Mouse (Mus musculus) layer of hippocampus, postnatal 14 days (tissue): ENCODE measurements around the gene Fam131b. TPM values are rescaled to one million over a fixed set of nuclear protein-coding genes. Genes with fewer than 3 reads are reported as not detected.
A peak's percentile ranks its signal among the peaks of the same experiment; 100 is the strongest.

Experiments used
- DNase-seq, 2 experiments: peaks; one replicate each; pipeline ENCODE4 v3.0.0; 2021 to 2022; ENCODE audit warnings: low spot score in 2 of 2, mixed read lengths in 1 of 2
- total RNA-seq, 2 experiments: library from RNA; stranded (reverse); gene quantifications; 2 replicates each; pipeline ENCODE4 v1.2.3; 2021

The Fam131b gene
- total RNA-seq, 2 experiments from 2014 or later = 76.4 to 77.5 TPM

DNA sequence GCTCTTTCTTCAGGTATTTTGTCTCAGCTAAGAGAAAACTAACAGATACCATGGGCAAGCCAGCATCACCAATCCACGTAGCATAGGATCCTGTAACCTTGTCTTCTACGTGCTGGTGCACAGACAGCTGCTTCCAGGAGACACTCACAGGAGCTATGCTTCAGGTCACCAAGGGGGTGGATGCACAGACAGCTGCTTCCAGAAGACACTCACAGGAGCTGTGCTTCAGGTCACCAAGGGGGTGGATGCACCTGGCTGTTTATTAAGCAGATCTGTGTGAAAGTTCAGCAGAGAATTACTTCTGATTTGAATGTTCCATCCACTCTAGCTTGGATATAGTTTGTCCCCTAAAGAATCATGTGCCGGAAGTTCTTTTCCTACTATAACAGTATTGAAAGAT lies 6.5 kb upstream of the Fam131b start:
- no peak for DNase-seq

DNA sequence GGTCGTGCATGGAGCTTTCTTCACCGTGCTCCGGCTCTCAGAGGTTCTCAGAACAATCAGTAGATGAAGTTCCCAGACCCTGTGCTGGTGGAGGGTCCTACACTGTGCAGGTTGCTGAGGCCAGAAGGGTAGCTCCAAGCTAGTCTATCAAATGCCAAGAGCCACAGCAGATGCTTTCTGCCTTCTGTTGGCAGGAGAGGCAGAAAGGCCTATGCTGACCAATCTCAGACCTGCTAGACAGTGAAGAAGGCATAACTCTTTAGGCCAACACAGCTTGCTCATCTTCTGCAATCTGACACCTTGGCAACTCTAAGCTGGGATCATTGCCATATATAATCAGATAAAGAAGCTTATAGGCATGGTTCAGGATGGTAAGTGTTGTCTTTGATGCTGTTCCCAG lies 5.8 kb upstream of the Fam131b start:
- no peak for DNase-seq

DNA sequence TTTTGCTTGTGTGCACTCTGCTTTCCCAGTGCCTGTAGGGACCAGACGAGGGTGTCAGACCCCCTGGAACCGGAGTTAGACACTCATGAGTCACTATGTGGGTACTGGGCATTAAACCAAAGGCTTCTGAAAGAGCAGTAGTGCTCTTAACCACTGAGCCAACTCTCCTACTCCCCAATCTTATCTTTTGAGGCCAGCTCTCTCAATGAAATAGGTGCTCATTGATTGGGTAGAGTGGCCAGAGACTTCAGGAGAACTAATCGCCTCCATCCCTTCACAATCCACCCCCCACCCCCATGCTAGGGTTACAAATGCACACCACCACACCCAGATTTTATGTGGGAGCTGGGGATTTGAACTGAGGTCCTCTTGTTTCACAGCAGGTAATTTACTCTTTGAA lies 4.3 kb upstream of the Fam131b start:
- DNase-seq = no peak

DNA sequence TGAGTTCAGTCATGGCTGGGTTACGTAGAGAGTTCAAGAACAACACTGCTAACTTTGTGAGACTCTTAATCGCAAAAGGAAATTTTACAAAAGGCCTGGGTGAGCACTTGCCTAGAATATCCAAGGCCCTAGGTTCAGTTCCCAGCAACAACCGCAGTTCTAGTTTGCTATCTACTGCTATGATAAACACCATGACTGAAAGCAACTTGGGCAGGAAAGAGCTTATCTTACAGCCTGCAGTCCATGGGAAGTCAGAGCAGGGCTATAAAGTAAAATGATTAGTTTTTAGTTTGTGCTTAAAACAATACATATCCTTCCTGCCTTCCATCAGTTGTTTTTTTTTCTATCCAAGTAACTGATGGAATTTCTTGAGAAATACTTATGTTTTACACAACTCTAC lies 2.1 kb upstream of the Fam131b start:
- DNase-seq = no peak

DNA sequence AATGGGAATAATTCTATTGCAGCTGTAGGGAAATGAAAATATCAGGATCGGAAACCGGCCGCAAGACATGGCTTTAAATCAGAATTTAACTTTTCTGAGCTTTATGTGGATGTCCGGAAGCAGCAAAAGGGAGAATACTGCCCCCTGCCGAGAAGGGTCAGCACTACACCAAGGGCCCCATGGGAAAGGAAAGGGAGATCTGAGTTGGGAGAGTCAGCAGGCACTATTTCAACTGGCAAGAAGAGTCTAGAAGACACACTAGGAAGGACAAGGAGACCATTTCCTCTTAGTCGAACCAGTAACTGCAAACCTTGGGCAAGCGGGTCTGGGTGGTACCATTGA lies 796 bp upstream of the Fam131b start:
- DNase-seq = peak; percentile 82 to 84

DNA sequence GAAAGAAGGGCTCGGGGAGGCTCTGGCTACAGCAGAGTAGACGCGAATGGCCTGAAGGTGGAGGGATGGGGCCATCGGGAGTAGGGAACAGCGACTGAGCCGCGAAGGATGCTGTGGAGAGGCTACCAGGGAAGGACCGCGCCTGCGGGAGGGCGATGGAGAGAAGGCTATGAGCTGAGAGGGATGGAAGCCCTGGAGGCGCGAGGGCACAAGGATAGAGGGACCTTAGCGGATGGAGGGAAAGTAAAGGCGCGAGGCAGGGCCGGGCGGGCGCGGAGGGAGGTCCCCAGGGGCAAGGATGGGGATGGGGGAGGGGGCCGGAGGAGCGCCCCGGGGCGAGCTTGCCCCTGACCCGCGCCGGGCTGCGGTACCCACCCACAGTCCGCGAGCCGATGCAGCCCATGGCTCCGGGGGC lies 369 bp downstream of the Fam131b start:
- peak in 1 of 2 experiments; percentile 42 for DNase-seq

DNA sequence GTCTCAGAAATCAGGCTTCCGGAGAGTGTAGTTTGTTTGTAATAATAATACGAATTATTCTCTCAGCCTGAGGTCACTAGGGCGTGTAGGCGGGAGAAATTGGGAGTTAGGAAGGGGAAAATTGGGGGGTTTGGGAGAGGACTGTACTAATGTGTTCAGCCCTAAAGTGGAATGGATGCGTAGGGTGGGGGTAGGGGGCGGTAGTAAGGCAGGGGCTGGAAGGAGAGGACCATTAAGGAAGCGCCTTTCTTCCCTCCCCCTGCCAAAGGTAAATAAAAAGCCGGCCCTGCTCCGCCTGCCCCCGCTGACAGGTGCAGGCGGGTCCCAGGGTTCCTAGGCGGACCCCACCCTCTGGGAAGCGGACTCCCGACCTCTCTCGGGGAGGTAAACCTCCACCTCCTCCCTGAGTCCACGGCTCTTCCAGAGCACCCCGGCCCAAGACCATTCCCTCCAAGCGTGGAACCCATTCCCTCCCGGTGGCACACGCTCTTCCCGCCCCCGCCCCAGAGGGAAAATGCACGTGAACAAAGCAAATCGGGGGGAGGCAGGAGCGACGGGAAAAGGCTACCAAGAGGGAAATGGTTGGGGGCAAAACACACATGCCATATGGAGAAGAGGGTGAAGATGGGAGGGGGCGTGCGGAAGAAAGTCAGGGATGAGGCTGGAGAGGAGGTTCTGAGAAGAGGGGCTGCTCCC lies 924 bp downstream of the Fam131b start:
- no peak for DNase-seq

DNA sequence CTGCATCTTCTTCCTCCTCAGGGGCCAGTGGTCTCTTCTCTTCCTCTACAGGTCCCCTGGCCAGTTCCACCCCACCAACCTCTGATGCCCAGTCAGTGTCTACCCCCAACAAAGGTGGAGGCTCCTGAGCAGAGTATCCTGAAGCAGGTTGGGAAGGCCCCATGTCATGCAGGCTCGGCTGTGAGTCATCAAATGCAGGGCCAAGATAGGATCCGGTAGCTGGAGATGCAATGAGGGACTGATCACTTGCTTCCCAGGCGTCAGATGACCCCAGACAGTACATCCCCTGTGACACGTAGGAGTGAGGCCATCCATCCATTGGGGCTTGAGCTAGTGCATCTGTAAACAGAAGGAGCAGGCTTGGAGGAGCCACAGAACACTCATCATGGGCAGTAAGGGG lies 6.2 kb downstream of the Fam131b start:
- DNase-seq = no peak

DNA sequence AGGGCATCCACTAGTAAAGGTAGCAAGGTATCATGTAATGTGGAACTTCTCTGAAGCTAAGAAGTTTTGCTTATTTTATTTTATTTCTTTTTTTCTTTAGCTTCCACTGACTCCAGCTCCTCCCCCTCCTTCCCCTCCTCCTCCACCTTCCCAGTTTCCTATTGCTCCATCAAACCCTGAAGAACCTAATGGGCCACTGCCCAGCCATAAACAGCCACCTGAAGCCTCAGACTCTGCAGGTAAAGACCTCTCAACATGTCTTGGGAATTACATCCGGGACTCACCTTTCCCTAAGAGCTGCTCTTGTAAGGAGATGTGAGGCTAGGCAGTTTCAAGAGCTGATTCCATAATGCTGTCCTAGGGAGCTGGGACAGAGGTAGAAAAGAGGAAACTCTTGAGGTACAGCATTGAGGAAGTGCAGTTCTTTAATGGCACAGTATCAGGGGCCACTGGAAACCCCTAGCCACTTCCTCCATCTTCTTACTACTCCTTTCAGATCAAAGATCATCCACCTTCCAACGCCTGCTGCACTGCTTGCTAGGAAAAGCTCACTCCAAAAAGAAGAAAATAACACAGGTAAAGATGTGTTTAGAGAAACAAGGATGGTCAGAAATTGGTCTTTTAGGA lies 13.9 kb downstream of the Fam131b start:
- DNase-seq = no peak

DNA sequence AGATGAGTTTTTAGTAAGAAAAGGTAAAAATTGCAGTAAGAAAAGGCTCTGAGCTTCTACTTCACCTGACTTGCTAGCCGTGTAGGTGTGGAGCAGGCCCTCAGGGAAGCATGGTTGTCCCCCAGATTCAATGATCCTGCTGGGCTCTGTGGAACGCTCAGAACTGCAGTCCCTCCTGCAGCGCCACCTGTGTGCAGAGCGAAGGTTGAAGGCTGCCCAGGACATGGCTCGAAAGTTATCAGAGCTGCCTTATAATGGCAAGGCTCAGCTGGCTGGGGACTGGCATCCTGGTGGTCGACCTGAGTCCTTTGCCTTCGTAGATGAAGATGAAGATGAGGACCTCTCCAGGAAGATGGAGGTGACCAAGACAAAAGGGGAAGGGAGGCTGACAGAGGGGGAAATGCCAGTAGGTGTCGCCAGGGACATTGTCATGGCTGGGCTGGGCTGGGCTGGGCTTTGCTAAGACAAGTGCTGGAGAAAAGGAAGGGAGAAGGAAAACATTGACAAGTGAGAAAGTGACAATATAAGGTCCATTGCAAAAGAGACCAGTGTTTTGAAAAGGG lies 14.5 kb downstream of the Fam131b start:
- DNase-seq = no peak

DNA sequence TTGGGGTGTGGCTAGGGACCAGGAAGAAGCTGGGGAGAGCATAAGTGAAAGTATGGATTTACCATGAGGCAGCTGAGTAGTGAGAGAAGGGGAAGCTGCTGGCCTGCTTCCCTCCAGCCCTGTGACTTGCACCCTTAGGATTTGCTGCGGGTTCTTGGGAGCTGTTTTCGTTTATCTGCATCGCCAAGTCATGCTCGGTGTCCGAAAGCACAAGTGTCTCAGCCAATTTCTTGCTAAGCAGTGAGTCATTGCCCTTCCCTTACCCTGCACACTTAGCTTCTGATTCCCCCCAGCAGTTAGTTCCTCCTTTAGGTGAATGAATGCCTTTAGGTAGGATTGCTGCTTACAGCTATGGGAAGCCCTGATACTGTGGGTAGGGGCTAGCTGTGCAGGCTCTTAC lies 25.1 kb downstream of the Fam131b start:
- no peak for DNase-seq

DNA sequence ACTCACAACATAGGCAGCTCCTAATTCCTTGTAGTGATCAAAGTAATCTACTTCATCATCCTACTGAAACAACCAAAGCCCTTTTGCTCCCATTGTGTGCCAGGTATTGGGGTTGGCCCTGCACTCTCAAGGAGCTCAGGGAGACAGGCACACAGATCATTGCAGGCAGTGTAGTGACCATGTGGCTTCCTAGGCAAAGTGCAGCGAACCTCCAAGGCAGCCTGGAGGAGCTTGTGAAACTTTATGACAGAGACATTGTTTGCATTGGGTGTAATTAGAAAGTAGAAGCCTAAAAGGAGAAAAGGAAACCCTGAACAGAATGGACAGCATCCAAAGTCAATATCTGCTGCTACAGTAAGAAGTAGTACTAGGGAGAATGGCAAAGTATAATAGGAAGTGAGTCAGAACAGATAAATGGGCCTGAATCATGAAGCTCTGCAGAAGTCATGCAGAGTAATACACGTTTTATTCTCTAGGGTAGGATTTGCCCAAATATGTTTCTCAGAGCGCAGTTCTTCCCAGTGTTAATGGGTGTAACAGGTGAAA lies 28.8 kb downstream of the Fam131b start:
- no peak for DNase-seq

DNA sequence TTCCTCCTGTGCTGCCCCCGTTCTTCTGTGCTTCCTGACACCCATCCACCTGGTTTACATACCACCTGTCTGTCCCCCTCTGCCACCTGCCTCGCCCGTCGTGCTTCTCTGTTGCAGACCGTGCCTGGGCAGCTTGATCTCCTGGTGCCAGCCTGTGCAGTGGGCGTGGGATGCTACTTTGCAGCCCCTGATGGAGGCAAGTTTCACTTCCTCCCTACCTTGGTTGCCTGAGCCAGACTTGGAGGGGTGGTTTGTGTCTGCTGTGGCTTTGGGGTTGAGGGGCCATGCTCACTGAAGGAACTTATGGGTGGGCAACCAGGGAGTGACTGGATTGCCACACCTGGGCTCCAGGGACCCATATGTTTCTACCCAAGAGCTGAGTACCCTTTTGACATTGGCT lies 31.1 kb downstream of the Fam131b start:
- no peak for DNase-seq

DNA sequence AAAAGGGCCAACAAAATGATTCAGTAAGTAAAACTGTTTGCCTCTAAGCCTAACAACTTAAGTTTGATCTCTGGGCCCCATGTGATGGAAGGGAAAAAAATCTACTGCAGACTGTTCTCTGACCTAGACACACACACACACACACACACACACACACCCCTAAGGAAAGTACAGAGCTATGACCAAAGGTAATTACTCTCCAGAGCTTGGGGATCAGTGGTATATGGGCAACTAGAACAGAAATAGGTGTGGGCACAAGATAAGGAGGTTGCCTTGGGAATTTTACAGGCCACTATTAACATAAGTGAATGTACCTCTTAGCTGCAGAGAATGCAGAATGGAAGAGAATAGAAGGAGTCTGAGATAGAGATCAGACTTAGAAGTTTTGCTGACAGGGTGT lies 36.9 kb downstream of the Fam131b start:
- no peak for DNase-seq

DNA sequence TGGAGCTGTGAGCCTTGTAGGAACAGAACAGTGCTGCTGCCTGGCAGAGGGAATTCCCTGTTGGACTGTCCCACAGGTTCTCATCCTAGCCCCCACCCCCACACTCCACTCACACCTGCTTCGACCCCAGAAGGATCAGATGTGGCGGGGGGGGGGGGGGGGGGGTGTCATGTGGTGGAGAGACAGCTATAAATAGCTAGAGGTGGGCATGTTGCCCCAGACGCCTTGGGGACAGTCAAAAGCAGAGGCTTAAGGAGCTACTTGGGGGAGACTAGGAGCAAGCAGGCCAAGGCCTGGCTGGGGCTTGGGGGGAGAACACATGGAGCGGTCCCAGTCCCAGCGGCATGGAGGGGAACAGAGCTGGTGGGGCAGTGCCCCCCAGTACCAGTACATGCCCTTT lies 38.0 kb downstream of the Fam131b start, which contains the start of gene Clcn1:
Gene Clcn1, plus strand, starts transcription at position 238 of the 400 bp plus-strand sequence.
- DNase-seq = no peak

DNA sequence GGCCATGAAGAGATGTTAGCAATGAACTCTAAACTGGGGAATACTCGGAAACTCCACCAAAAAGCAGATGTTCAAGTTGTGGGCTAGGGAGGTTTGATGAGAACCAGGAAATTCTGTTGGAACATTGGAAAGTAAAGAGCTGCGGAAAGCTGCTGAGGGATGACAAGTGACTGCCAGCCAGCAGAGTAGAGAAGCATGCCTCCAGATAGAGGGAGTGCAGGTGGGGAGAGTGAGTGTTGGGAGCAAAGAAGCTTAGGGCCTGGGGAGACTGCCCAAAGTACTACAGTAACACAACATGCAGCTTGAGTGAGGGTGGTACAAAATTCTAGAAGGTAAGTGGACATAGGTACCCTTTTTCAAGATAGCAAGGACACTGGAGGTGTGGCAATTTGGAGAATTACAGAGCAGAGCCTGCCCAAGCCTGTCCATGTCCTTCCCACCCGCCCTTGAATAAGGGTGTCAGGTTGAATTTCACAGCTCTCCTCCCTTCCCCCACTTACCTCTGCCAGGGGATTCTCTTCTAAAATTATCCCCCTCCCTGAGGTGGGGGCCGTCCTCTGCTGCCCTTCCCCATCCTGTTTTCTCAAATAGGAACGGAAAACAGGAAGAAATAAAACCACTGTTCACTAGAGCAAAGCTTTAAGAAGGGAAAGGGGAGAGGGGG lies 41.4 kb downstream of the Fam131b start:
- DNase-seq = no peak

DNA sequence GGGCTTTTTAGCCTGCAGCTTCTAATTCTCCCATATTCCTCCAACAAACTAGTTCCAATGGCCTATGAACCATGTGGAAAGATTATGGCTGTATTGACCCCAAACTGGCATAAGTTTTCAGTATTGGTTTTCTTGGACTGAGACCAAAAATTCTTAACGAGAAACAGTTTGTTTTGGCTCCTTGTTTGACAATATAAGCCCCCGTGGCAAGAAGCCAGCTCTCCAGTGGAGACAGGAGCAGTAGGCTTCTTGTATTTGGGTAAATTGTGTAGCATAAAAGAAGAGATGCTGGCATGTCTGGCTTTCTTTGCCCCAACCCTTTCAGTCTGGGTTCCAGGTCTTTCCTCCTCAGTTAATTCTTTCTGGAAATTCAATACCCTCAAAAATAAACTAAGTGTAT lies 48.3 kb downstream of the Fam131b start:
- DNase-seq = no peak

DNA sequence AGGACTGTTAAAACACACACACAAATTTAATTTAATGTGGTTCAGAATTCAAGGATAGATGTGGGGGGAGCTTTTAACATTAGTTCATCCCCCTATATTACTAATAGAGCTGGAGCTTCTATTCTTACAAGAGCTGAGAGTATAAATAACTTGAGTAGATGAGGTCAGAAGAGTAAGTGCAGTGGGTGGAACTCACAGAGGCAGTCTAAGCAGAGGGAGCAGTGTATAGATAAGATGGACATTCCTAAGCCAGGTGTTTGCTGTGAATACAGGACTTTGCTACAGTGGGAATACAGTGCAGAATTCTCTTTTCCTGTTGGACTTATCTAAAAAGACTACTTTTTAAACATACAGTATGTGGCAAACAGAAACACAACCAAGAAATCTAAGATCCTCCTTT lies 53.6 kb downstream of the Fam131b start:
- DNase-seq = no peak

DNA sequence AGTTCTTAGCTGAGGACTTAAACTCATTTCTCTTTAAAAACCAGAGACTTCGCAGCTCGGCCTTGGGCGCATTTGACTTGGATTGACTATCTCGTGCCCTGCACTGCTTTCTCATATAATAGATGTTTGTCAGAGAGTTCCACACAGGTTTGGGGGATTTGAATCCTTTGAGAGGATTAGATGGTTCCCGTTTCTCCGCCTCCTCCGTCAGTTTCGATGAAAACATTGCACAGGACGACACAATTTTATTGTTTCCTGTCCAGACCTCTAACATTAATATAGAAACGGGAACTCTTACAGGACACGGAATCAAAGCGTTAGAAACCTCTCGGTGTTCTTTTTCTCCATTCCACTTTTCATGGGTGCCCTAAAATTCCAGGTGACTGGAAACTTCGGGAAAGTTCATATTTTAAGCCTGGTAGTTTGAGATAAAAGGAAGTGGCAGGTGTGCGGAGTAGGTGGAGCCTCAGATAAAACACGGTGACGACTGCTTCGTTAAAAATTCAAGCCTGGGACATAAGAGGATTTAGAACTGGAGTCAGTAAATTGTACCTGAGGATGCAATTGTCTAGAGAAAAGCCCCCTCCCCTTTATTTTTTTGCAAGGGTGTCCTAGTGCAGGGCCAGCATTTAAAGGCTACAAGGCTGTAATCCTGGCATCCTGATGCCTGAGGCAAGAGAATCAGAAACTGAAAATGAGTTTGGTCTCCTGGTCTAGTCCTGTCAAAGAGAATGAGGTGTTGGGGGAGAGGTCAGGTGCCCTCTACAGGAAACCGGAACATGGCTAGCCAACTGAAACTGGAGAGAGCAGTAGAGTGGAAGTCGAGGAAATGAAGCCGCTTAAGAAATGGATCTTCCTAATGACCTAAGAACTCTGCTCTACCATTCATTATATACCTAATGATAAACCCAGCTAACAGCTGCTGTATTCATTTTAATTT lies 58.8 kb downstream of the Fam131b start:
- DNase-seq = no peak
